Mouse (Mus musculus): Measurements from ENCODE around the gene Spc24.
"Not testable (repeated sequence)": the region's sequence is repeated elsewhere in the genome, so short reads cannot be mapped to it uniquely, and the experiment has no call there.

The Spc24 gene

DNA sequence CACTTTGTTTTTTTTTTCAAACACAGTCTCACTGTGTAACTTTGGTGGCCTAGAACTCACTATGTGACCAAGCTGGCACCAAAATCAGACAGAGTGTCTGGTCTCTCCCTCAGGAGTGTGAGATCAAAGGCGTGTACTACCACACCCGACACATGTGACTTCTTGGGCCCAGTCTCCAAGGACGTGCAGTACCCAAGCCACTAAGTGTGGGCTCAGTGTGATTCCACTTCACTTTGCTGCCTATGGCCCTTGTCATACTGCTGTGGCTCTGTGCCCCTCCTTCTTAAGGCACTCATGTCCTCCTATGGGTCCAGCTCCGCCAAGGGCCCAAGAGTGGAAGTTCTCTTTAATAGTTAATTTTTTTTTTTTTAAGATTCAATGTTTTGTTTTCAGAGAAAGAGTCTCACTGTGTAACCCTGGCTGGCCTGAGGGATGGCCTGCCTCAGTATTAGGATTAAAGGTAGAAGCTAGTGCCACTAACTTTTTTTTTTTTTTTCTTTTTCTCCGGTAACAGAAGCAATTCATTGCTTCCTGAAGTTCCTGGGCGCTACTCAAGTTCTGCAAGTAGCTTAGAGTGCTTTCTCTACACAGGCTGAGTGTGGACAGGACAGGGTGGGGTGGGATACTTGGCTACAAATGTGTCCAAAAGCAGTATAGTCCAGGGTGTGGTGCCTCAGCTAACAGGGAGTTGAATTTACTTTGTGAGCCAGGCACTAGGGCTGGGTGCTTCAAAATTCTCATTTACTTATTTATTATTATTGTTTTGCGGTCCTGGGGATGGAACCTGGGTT lies 24.6 kb upstream of the Spc24 start:
- no peak for DNase-seq (ENCODE audit: low read depth, low spot score)

GRCm38 (mm10) chr9:21781657-21782468 lies 21.8 kb upstream of the Spc24 start:
- DNase-seq (ENCODE audit: low read depth, low spot score), result no peak

DNA sequence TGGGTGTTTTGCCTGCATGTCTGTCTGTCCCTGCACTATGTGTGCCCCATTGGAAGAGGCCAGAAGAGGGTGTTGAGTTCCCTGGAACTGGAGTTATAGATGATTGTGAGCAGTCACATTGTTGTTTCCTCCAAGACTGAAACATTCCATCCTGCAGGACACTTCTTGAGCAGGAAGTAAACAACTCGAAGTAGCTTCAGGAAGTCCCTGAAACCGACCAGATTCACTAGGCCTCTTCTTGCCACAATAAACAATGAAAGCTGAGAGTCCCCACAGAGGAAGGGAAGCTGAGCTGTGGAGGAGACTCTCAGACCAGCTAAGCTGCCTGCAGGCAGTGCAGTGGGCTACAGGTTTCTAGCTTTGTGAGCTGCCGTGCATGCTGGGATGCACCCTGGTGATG lies 17.6 kb upstream of the Spc24 start:
- DNase-seq (ENCODE audit: low read depth, low spot score), result peak; percentile 41

DNA sequence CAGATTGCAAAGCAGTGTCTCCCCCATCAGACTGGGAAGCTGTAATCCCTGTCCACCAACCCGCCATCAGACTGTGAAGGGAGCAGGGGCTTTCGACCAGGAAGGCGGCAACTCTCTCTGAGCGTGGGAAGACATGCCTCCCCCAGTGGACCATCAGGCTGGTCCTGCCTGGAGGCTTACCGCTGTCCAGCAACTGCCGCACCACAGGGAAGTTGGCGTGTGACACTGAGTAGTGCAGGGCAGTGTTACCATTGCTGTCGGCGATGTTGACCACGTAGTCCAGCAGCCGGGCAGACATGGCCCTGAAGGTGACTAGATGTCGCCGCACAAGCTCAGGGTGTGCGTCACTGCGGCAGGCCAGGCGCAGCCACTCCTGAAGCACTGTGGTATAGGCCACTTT lies 14.2 kb upstream of the Spc24 start:
- DNase-seq (ENCODE audit: low read depth, low spot score), result no peak

- not testable (repeated sequence) for DNase-seq (ENCODE audit: low read depth, low spot score)
Observed at GRCm38 (mm10) chr9:21773396-21773795, 13.3 kb upstream of the Spc24 start.

- no peak for DNase-seq (ENCODE audit: low read depth, low spot score)
Observed at GRCm38 (mm10) chr9:21769558-21770183, 9.6 kb upstream of the Spc24 start.

GRCm38 (mm10) chr9:21768511-21769411 lies 8.7 kb upstream of the Spc24 start:
- DNase-seq (ENCODE audit: low read depth, low spot score), result peak; percentile 96

DNA sequence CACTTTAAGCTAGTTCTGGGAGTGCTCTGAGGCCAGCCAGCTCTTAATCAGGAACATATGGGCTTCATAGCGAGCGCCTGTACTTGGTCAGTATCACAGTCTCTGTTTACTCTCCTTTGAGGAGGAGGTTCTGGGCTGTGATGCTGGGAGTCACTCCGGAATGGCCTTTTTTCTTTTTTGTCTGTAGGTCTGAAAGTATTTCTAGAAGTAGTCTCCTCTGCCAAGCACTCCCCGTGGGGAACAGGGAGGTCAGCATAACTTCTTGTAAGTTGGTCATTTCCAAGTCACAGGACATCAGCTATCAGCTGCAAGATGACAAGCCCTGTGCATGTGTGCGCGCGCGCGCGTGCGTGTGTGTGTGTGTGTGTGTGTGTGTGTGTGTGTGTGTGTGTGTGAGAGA lies 7.8 kb upstream of the Spc24 start:
- no peak for DNase-seq (ENCODE audit: low read depth, low spot score)

DNA sequence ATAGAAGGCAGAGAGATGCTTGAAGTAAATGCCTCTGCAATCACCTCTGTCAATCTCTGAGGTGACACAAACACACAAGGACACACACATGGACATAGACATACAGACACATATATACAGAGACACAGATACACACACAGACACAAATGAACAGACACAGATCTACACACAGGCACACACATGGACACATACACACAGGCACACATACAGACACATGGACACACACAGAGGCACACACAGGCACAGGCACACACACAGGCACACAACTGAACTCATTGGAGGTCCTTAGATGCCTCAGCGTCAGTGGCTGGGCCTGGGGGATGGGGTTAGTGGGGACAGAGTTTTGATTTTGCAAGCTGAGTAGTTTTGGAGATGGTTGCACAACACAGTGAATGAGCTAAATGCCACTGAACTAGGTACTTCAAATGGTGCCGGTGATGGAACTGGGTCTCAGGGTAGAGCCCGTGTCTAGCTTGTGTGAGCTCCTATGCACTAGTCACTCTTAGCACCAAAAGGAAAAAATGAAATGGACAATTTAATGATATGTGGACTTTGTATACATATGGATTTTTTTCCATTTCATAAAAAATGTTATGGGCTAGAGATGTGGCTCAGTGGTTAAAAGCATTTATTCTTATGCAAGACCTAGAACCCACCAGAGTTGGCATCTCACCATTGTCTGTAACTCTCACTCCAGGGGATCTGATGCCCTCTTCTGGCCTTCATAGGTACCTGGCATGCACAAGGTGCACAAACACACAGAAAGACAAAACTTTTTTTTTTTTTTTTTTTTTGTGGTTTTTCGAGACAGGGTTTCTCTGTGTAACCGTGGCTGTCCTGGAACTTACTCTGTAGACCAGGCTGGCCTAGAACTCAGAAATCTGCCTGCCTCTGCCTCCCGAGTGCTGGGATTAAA lies 4.2 kb upstream of the Spc24 start:
- no peak for DNase-seq (ENCODE audit: low read depth, low spot score)

DNA sequence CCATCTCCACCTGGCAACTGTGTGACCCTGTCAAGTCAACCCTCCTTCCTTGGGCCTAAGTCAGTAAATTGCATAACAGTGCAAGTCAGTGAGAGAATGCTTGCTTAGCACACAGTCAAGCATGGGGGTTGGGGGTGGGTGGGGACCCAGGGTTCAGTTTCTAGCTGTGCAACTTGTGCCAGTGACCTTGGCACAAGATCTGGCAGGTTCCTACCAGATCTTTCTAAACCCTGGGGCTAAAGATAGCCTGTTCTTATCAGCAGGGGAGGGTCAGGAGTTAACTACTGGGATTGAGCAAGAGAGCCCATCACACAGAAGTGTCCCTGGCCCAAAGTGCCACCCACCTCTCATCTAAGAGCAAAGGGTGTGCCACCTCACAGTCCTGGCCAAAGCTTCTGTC lies 2.0 kb upstream of the Spc24 start:
- peak; percentile 94 for DNase-seq (ENCODE audit: low read depth, low spot score)

- DNase-seq (ENCODE audit: low read depth, low spot score), result no peak
Observed at GRCm38 (mm10) chr9:21759718-21760117, 385 bp downstream of the Spc24 start.

DNA sequence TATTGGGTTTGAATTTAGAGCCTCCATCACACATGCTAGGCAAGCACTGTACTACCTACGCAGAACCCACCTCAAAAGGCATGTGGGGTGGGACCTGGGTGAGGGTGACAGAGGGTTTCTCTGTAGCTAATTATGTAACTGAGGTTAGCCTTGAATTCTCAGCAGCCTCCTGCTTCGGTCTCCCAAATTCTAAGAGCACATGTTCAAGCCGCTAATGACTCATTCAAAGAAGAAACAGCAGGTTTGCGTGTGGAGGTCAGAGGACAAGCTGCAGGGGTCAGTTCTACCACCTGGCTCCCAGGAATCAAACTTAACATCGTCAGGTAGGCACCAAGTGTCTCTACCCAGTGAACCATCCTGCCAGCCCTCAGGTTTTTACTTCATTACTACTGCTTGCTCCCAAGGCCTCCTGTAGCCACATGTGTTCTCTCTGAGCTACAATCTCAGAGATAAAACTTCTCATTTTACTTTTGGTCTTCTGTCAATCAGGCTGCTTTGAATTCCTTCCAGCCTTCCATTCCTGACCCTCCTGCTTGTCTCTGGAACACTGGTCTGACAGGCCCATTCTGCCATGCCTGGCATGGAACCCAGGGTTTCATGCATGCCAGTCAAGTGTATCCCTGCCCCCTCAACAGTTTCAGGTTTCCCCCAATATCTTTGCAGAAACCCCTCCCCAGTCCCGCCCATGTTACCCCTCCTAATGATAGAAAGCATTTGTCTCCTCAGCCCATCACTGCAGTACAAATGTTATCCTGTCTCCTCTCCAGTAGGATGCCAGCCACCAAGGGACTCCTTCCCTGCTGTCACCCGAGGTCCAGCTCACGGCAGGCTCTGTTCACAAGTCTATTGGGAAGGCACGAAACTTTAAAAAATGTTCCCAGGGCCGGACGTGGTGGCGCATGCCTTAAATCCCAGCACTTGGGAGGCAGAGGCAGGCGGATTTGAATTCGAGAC lies 1.2 kb downstream of the Spc24 start:
- no peak for DNase-seq (ENCODE audit: low read depth, low spot score)

DNA sequence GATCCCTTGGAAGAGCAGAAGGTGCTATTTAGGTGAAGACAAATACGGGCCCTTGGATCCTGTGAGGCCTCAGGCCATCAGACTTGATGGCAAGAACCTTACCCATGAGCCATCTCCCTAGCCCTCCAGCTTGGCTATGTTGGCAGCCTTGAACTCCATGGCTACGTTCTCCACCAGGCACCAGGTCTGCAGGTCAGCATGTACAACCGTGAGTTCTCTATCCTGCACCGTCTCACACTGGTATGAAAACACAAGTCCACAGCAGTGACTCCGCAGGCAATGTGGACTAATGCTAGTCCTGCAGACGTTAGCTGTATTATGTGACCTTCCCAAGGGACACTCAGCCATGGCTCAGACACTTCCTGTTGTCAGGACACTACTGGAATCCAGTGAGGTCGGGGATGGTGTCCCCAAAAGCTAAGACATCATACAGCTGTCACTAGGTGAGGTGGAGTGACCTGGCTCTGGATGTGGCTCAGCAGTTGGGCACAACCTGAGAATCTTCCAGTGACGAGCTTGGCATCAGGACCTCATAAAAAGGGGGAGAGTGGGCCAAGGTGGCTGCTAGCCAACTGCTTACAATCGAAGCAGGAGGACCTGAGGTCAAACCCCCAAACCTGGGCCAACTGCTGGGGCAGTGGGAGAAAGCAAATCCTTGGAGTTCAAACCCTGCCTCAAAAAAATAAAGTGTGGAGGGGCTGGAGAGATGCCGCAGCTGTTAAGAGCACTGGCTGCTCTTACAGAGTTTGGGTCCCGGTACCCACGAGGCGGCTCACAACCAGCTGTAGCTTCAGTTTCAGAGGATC lies 5.4 kb downstream of the Spc24 start:
- no peak for DNase-seq (ENCODE audit: low read depth, low spot score)

DNA sequence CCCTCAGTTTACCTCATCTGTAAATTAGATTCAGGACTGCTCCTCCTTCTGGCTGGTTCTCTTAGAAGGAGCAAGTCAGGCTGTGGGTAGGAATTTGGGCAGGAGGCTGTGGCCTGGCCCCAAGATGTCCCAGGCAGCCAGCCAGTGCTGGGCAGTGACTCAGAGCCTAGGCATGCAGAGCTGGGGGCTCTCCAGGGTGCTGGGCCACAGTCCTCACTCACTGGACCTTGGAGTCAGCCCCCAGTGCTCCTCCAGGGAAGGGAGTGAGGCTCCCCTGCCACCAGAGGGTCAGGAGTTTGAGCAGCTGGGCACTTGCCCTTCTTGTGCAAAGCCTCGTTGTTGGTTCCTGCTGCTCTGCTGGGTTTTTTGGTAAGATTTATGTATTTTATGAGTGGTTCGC lies 6.1 kb downstream of the Spc24 start:
- no peak for DNase-seq (ENCODE audit: low read depth, low spot score)

- no peak for DNase-seq (ENCODE audit: low read depth, low spot score)
Observed at GRCm38 (mm10) chr9:21752252-21752792, 7.8 kb downstream of the Spc24 start.

DNA sequence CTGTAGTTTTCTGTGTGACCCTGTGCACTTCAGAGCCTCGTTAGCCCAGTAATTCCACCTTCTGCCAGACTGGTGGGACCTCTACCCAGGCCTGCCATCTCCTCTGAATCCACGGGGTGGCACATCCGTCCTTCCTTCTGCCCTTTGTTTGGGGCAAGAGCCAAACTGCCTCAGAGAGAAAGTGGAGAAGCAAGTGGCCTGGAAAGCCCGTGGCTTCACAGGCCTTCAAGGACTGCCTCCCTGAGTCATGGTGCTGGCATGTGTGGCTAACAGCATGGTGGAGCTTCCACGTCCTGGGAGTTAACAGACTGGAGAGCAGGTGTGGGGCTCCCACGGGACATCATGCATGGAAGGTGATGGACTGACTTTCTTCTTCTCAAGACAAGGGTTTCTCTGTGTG lies 8.8 kb downstream of the Spc24 start:
- DNase-seq (ENCODE audit: low read depth, low spot score), result no peak

DNA sequence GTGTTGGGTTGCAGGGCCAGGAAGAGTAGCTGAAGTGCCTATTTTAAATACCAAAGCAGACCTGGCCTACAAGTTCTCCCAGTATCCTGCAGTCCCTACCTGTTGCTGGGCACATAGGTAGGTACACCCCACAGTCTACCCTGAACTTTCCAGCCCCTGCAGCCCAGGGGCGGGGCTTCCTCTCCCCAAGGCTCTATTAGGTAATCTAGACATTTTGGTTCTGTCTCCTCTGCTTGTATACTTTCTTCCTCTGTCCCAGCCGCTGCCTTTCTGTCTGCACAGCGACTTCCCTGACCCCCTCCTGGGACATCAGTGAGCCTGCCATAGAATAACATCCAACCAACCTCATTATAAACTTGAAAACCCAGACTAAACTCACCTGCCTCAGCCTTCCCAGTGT lies 9.7 kb downstream of the Spc24 start:
- no peak for DNase-seq (ENCODE audit: low read depth, low spot score)

All from ES-CJ7 (cell line).